Mouse (Mus musculus) embryonic fibroblast, embryonic 13.5 days (primary cell): ENCODE data around the gene Hcls1.

Experiments used
- CTCF ChIP-seq: IDR thresholded peaks from 2 replicates; pipeline ENCODE4 v1.5.1; 2011; ENCODE audit warnings: mild to moderate bottlenecking, control low read depth, low read length, moderate library complexity, borderline replicate concordance; ENCODE audit not compliant: insufficient read depth
- POLR2A ChIP-seq: IDR thresholded peaks from 2 replicates; pipeline ENCODE4 v1.6.1; 2011; ENCODE audit warnings: low read depth, mild to moderate bottlenecking, control low read depth, low read length, moderate library complexity

GRCm38 (mm10) chr16:37011922-37012289 lies 77.1 kb downstream of the Hcls1 start:
- TF ChIP-seq CTCF: no peak
- no peak for TF ChIP-seq POLR2A
